Mouse (Mus musculus): ENCODE results near the gene Gm49721. TPM values are rescaled to one million over a fixed set of nuclear protein-coding genes. Genes with fewer than 3 reads are reported as not detected.
A peak's percentile ranks its signal among the peaks of the same experiment; 100 is the strongest.
"Not testable (repeated sequence)": the region's sequence is repeated elsewhere in the genome, so short reads cannot be mapped to it uniquely, and the experiment has no call there.

Gene Gm49721
- polyA plus RNA-seq (2012; rRNA removed), result 0.28 and 0.31 TPM in 2 replicates

- peak; percentile 67 for DNase-seq (ENCODE audit: low spot score)
These were observed at the start of gene Gm49721 for GRCm38 (mm10) chr17:6978287-6979248. Gene Gm49721 (plus strand): TSS chr17:6978904.

GRCm38 (mm10) chr17:6931625-6932024, 47.1 kb upstream of the Gm49721 start:
- not testable (repeated sequence) for DNase-seq (ENCODE audit: low spot score)

DNA sequence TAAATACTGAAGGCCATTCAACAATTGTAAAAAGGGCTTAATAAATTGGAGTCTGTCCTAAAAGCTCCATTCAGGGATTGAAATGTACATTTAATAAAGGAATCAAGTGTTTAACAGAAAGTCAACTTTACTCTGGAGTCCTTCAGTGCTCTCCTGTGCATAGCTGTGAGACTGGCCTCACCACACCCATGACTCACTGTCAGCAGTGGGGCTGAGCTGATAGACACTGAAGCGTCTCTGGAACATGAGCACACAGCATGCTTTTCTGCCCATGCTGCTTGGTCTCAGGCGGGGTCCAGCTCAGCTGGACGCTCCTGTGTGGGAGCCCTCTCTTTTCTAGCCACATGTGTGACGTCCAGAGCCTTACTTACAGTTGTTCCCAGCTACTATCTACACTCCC, 36.1 kb upstream of the Gm49721 start:
- not testable (repeated sequence) for DNase-seq (ENCODE audit: low spot score)

- DNase-seq (ENCODE audit: low spot score), result not testable (repeated sequence)
These were observed 31.1 kb upstream of the Gm49721 start for GRCm38 (mm10) chr17:6947637-6947983.

GRCm38 (mm10) chr17:6947984-6948768, 30.5 kb upstream of the Gm49721 start, which contains the start of gene Rsph3b:
Gene Rsph3b (minus strand): TSS chr17:6948682.
- peak; percentile 86 for DNase-seq (ENCODE audit: low spot score)

GRCm38 (mm10) chr17:6948769-6949228, 29.9 kb upstream of the Gm49721 start:
- not testable (repeated sequence) for DNase-seq (ENCODE audit: low spot score)

DNA sequence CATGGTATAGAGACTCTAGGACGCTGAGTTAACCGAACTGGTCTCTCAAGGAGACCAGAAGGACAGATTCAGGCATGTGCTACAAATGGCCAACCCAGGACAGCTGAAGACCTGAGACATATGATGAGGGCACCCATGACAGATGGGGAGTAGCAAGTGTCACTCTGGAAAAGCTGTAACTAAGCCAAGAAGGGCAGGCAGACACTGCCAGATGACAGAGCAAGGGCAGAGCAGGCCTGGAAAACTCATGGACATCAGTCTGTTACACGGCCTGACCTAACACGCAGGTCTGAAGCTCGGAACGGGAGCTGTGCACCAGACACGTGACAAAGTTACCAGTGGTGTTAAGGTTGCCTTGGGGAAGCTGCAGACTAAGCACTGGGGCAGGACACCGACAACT, 19.8 kb upstream of the Gm49721 start:
- DNase-seq (ENCODE audit: low spot score), result not testable (repeated sequence)

DNA sequence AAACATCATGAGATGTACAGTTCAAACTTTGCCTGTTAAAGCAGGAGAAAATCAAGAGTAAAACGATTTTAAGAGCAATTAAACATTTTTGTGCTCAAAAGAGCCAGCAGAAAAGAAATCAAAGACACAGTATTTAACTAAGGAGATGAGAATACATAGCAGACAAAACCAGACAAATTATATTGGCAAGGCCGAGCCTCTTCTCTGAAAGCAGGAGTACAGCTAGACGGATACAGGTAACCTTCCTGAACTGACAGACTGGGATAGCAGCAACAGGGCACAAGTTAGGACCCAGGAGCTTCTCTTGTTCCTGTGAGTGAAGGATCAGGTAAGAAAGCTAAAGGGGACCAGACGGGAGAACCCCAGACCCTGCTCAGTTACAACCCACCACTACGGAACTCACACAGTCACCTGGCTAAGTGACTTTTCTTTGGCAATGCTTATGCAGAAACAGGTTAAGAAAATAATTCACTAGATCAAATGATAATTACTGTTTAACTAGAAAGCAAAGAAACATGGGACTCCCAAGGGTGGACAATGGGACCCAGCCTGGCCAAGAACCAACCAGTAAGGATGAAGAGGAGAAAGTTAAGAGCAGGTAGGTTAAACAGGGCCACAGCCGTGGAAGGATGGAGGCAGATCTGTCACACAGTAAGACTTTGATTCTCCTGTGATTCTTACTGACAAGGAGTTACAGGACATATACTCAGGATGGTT, 19.0 kb upstream of the Gm49721 start:
- DNase-seq (ENCODE audit: low spot score), result not testable (repeated sequence)

DNA sequence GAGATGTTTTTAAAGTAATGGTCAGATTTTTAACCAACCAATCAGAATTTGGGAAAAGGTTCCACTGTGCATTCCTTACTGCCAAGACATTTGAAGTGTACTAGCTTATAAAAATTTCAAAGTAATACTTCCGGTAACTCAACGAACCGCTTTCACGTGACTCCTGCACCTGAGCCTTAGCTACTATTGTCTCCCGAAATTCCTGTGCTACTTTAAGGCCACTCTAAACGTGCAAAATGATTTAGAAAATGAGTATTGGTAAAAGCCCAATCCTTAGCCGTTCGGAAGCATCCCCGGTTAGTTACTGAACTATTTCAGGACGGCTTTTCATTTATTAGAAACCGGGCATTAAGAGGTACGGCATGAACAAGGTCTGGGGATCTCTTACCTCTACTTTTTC, 18.4 kb upstream of the Gm49721 start:
- DNase-seq (ENCODE audit: low spot score), result not testable (repeated sequence)

GRCm38 (mm10) chr17:6960776-6961175, 17.9 kb upstream of the Gm49721 start, which contains the start of gene Tagap1:
Gene Tagap1 (minus strand): TSS chr17:6961156.
- DNase-seq (ENCODE audit: low spot score), result peak; percentile 60

DNA sequence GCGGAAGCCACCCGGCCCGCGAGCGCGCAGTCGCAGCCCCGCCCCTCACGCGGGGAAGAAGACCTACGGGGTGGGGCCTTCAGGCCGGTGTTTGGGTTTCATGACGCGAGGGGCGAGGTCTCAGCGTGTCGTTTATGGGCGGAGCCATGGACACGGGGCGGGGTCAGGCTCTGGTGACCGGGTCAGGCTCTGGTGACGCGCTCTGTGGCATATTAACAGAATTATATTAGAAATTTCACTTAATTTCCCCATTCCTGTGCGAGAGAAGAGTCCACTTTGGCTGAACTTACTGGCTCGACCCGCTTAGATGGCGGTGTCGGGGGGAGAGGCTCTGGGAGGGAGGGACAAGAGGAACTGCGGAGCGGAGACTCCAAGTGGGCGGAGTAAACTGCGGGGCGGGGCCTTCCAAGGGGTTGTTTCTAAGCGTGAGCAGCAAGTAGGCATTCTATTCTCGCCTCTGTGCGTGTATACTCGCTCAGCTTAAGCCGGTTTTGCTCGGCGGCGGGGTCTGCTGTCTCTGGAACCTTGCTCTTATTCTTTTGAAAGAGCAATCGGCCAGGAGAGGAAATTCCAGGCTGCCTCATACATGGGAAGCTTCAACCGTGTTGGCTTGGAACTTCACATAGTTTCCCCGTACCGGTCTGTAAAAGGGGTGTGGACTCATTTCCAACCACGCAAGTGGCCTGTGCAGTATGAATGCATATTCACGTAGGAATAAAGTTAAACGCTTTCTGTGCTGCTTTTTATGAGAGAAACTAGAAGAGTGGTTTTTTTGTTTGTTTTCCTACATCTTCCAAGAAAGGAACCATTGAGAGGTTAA, 17.3 kb upstream of the Gm49721 start:
- not testable (repeated sequence) for DNase-seq (ENCODE audit: low spot score)

GRCm38 (mm10) chr17:6962339-6962738, 16.4 kb upstream of the Gm49721 start:
- not testable (repeated sequence) for DNase-seq (ENCODE audit: low spot score)

DNA sequence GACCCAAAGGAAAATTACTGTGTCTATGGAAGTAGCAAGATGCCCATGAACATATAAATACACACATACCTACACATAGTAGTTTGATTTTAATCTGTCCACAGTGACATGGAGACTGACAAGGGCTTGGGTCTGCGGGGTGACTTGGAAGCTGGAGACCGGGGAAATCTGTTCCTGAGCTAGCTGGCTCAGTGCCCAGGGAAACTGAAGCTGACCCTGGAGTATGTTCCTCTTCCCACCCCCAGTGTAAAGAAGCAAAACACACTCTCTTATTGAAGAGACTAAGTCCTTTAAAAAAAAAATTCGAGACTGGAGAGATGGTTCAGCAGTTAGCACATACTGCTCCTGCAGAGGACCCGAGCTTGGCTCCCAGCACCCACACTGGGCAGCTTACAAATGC, 15.8 kb upstream of the Gm49721 start:
- DNase-seq (ENCODE audit: low spot score), result not testable (repeated sequence)

DNA sequence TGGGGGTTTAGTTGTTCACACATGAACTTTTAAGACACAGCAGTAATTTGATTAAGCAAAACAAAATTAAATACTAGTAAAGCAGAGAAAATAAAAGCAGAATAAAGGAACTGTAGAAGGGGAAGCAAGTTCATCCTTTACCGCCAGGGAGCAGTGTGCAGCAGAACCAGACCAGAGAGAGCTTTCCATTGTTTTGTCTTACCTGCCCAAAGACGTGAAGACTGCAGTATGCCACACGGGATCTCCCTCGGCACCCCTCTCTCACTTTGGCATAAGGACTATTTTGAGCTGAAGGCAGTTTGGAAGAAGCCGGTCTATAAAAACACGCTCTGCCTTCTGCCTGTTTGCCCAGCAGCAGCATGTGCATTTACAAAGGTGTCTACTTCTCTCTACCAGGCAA, 13.3 kb upstream of the Gm49721 start:
- not testable (repeated sequence) for DNase-seq (ENCODE audit: low spot score)

DNA sequence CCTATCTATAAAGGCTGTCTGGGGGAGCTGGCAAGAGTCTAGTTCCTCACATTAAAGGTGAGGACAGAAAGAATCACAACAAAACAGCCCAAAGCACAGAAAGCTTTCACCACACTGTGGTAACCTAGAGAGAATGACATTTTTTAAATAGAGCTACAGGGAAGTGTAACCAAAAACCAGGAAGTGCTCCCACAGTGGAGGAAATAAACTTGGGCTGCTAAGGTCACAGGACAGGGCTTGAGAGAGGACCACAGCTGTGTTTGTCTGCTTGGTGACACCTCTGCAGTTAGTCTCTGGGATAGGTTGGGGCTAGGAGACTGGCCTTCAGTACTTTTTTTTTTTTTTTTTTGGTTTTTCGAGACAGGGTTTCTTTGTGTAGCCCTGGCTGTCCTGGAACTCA, 11.0 kb upstream of the Gm49721 start:
- not testable (repeated sequence) for DNase-seq (ENCODE audit: low spot score)

GRCm38 (mm10) chr17:6970334-6970733, 8.4 kb upstream of the Gm49721 start, which contains the start of gene Rnaset2b:
Gene Rnaset2b (plus strand): TSS chr17:6970634.
- DNase-seq (ENCODE audit: low spot score), result not testable (repeated sequence)

GRCm38 (mm10) chr17:6971238-6971637, 7.5 kb upstream of the Gm49721 start:
- DNase-seq (ENCODE audit: low spot score), result not testable (repeated sequence)

DNA sequence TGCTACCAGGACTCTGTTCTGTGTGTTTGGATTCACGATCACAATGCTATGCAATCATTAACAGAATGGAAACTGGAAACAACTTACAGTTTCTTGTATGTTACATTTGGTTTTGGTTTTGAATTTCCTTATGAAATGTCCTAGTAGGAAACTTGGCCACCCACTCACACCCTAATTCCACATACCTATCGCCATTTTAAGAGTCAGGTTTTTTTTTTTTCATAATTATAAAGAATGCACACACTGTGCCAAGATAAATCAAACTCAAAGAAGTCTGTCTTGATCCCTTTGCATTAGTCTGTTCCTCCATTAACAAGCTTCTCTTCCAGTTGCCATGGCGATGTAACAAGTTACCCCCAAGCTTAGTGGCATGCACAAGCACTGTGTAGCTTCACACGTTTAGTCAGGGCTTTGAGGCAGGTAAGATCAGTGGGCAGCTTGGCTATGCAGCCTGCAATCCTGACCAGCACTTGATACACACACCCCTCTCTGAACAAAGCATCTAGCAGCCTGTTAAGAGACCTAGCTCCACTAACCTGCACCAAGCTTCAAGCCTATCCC, 5.8 kb upstream of the Gm49721 start:
- DNase-seq (ENCODE audit: low spot score), result not testable (repeated sequence)

- DNase-seq (ENCODE audit: low spot score), result not testable (repeated sequence)
These were observed 3.7 kb upstream of the Gm49721 start for GRCm38 (mm10) chr17:6974985-6975384.

DNA sequence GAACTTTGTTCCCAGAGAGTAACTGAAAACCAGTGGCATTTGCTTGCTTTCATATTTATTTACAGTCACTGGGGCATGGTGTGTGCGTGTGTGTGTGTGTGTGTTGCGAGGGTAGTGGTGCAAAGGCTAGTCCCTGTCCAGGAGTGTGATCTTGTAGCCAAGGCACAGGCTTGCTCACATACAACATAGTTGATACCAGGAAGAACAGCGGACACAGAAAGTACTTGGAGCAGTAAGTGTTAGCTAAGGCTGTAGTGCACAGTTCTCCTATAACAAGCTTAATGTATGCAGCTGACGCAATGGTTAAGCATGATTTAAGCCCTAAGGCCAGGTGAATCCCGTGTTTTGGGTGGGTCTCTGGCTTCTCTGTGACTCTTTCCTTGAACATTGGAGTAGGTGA, 676 bp downstream of the Gm49721 start:
- DNase-seq (ENCODE audit: low spot score), result not testable (repeated sequence)

Measured in urinary bladder, adult 2 months (tissue).